Comparison of ENCODE assay signal across 25 mouse cellular contexts in the genomic region with DNA sequence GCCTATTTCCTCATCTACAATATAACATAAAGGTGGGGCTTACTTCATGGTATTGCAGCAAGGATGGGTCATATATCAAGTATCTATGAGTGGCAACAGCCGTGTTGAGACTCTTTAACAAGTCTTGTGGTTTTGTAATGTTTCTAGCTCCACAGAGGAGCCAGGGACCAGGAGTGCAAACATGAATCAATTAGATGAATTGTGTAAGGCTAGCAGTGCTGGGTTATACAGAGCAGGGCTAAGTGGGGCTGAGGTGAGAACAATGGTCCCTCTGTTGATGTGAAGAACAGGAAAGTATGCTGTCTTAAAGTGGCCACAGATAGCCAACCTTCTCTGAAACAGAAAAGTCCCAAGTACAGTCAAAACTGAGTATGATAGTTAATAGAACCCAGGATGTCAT.
"Had no signal": no experiment of that assay in that cellular context is flagged by ENCODE, and none has a peak within 500 bp of the region (broad histone marks: within the 10 kb centered on the region; RNA-seq: fewer than 3 reads in every experiment).

No protein-coding gene starts in this region.

- H3K4me2 ChIP-seq: heart, embryonic 11.5 days; heart, embryonic 13.5 days; heart, embryonic 15.5 days; hindbrain, embryonic 13.5 days; hindbrain, embryonic 15.5 days; kidney, embryonic 15.5 days; limb, embryonic 13.5 days had no signal

- H3K4me1 ChIP-seq: heart, embryonic 13.5 days; heart, embryonic 15.5 days; hindbrain, embryonic 13.5 days; hindbrain, embryonic 15.5 days; kidney, embryonic 15.5 days had no signal

- H3K4me3 ChIP-seq: heart, adult 2 months; heart, embryonic 13.5 days; heart, embryonic 15.5 days; hindbrain, embryonic 13.5 days; hindbrain, embryonic 15.5 days; kidney, embryonic 15.5 days; limb, embryonic 13.5 days had no signal

- H3K36me3 ChIP-seq: heart, embryonic 13.5 days; heart, embryonic 15.5 days; hindbrain, embryonic 13.5 days; hindbrain, embryonic 15.5 days; kidney, embryonic 15.5 days; limb, embryonic 13.5 days had no signal

- ATAC-seq: forebrain, embryonic 16.5 days; hindbrain, postnatal 0 days; intestine, embryonic 16.5 days had no signal

- H3K27ac ChIP-seq: heart, adult 2 months; heart, embryonic 13.5 days; heart, embryonic 15.5 days; hindbrain, embryonic 13.5 days; hindbrain, embryonic 15.5 days; hindbrain, postnatal 0 days; kidney, embryonic 15.5 days; kidney, postnatal 0 days; limb, embryonic 13.5 days had no signal

- H3K9ac ChIP-seq: heart, embryonic 13.5 days; heart, embryonic 15.5 days; hindbrain, embryonic 13.5 days; hindbrain, embryonic 15.5 days; kidney, embryonic 15.5 days; limb, embryonic 13.5 days had no signal

- H3K9me3 ChIP-seq: heart, embryonic 13.5 days; heart, embryonic 15.5 days; hindbrain, embryonic 13.5 days; hindbrain, embryonic 15.5 days; kidney, embryonic 15.5 days; limb, embryonic 13.5 days had no signal

- DNase-seq: gastrocnemius, postnatal 14 days; gastrocnemius, postnatal 36 days; heart, adult 11 months; heart, adult 2 months; heart, postnatal 14 days; heart, postnatal 36 days; kidney, adult 11 months; kidney, adult 2 months; kidney, adult 9 months; kidney, postnatal 14 days; kidney, postnatal 36 days; layer of hippocampus, adult 9-11 months; layer of hippocampus, postnatal 36 days; left cerebral cortex, postnatal 4 days had no signal

- H3K27me3 ChIP-seq: heart, embryonic 13.5 days; heart, embryonic 15.5 days; hindbrain, embryonic 13.5 days; hindbrain, embryonic 15.5 days; kidney, embryonic 15.5 days; limb, embryonic 13.5 days had no signal
